Mouse (Mus musculus): ENCODE measurements around the gene 4931409K22Rik.

GRCm38 (mm10) chr5:24556709-24557108, at the start of gene 4931409K22Rik:
- no peak for TF ChIP-seq CTCF (IDR thresholded peaks at IDR 0.05; ENCODE audit: borderline replicate concordance, control insufficient read depth, extremely low read depth, insufficient read depth, low read length, poor library complexity)
- no peak for TF ChIP-seq POLR2A (IDR thresholded peaks at IDR 0.05; ENCODE audit: control insufficient read depth, extremely low read depth, insufficient read depth, low read length, poor library complexity)
